Mouse (Mus musculus): ENCODE results near the gene Tpo.

DNA sequence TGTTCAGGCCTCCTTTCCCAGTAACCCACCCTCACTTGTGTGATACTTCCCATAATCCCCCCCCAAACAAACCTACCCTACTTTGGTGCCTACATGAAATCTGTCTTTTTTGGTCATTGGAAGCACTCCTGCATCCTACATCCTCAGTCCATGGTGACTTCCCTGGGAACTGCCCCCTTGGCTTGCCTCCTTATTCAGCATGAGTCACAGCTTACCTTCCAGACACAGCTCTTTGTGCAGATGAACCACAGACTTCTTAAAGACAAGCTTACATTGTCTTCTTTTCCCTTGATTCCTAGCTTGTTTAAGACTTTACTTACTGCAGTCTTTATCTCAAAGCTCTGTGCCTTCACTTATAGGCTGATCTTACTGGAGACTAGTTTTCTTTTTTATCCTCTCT is 112.0 kb downstream of the Tpo start:
- TF ChIP-seq MAX (IDR thresholded peaks at IDR 0.05; ENCODE audit: low read length) = no peak
- no peak for TF ChIP-seq NELFE (IDR thresholded peaks at IDR 0.05; ENCODE audit: low read depth, low read length)
- no peak for TF ChIP-seq E2F4 (IDR thresholded peaks at IDR 0.05; ENCODE audit: borderline replicate concordance, low read depth, low read length)
- no peak for TF ChIP-seq CTCF (IDR thresholded peaks at IDR 0.05 in 2 of 3, conservative IDR thresholded peaks at IDR 0.05 in 1 of 3; ENCODE audit: control insufficient read depth in 1 of 3, insufficient read depth in 1 of 3, low read depth in 2 of 3, low read length in 3 of 3, poor library complexity in 1 of 3, severe bottlenecking in 1 of 3)
- no peak for TF ChIP-seq ZKSCAN1 (IDR thresholded peaks at IDR 0.05; ENCODE audit: low read depth, low read length)
- TF ChIP-seq EP300 (IDR thresholded peaks at IDR 0.05; ENCODE audit: low read depth in 1 of 2, low read length in 2 of 2) = no peak
- TF ChIP-seq POLR2A (IDR thresholded peaks at IDR 0.05; ENCODE audit: control insufficient read depth in 1 of 2, insufficient read depth in 1 of 2, low read depth in 1 of 2, low read length in 2 of 2, poor library complexity in 1 of 2) = no peak
- no peak for TF ChIP-seq ETS1 (IDR thresholded peaks at IDR 0.05; ENCODE audit: low read depth, low read length)
- TF ChIP-seq TCF12 (IDR thresholded peaks at IDR 0.05; ENCODE audit: low read depth, low read length) = no peak
- no peak for TF ChIP-seq MAZ (IDR thresholded peaks at IDR 0.05; ENCODE audit: low read depth, low read length)
